37 mouse cellular contexts compared by ENCODE assay signal in genomic region chr9:54529950-54530349, GRCm38 (mm10). TPM values are rescaled to one million over a fixed set of nuclear protein-coding genes. Genes with fewer than 3 reads are reported as not detected.
"Had no signal": no experiment of that assay in that cellular context is flagged by ENCODE, and none has a peak within 500 bp of the region (broad histone marks: within the 10 kb centered on the region; RNA-seq: fewer than 3 reads in every experiment).

No protein-coding gene starts in this region.

- H3K27ac ChIP-seq: embryonic facial prominence, embryonic 10.5 days; embryonic facial prominence, embryonic 12.5 days; embryonic facial prominence, embryonic 13.5 days; embryonic facial prominence, embryonic 15.5 days; forebrain, embryonic 10.5 days; forebrain, embryonic 12.5 days; forebrain, embryonic 13.5 days; forebrain, embryonic 15.5 days; gastrocnemius, adult 2 months; heart, adult 2 months had no signal

- H3K9ac ChIP-seq: embryonic facial prominence, embryonic 12.5 days; embryonic facial prominence, embryonic 13.5 days; embryonic facial prominence, embryonic 15.5 days; forebrain, embryonic 12.5 days; forebrain, embryonic 13.5 days; forebrain, embryonic 15.5 days; forebrain, postnatal 0 days had no signal

- DNase-seq: cerebellum, adult 8-10 months; cerebellum, adult 9-10 months; cerebellum, adult 9-11 months; cerebellum, postnatal 10 days; cerebellum, postnatal 14 days; cerebellum, postnatal 25 days; cerebellum, postnatal 36 days; embryo, embryonic 11 days; forebrain, postnatal 0 days; gastrocnemius, adult 2 months; gastrocnemius, postnatal 10 days; gastrocnemius, postnatal 14 days; gastrocnemius, postnatal 25 days; gastrocnemius, postnatal 36 days; heart, adult 18-20 months; heart, adult 2 months had no signal

- H3K4me3 ChIP-seq: embryonic facial prominence, embryonic 10.5 days; embryonic facial prominence, embryonic 12.5 days; embryonic facial prominence, embryonic 13.5 days; embryonic facial prominence, embryonic 15.5 days; erythroblast, embryonic 14.5 days; forebrain, embryonic 10.5 days; forebrain, embryonic 12.5 days; forebrain, embryonic 13.5 days; forebrain, embryonic 15.5 days; gastrocnemius, adult 2 months; heart, adult 2 months had no signal

- H3K36me3 ChIP-seq: embryonic facial prominence, embryonic 10.5 days; embryonic facial prominence, embryonic 12.5 days; embryonic facial prominence, embryonic 13.5 days; embryonic facial prominence, embryonic 15.5 days; forebrain, embryonic 10.5 days; forebrain, embryonic 12.5 days; forebrain, embryonic 15.5 days had no signal

- ATAC-seq: forebrain, embryonic 13.5 days; forebrain, embryonic 14.5 days; forebrain, embryonic 15.5 days; forebrain, embryonic 16.5 days; forebrain, postnatal 0 days had no signal

- H3K9me3 ChIP-seq: embryonic facial prominence, embryonic 10.5 days; embryonic facial prominence, embryonic 12.5 days; embryonic facial prominence, embryonic 13.5 days; embryonic facial prominence, embryonic 15.5 days; forebrain, embryonic 10.5 days; forebrain, embryonic 12.5 days; forebrain, embryonic 13.5 days; forebrain, embryonic 15.5 days had no signal

- H3K27me3 ChIP-seq: embryonic facial prominence, embryonic 12.5 days; embryonic facial prominence, embryonic 13.5 days; embryonic facial prominence, embryonic 15.5 days; forebrain, embryonic 12.5 days; forebrain, embryonic 13.5 days; forebrain, embryonic 15.5 days had no signal

- H3K4me2 ChIP-seq: embryonic facial prominence, embryonic 12.5 days; embryonic facial prominence, embryonic 13.5 days; embryonic facial prominence, embryonic 15.5 days; forebrain, embryonic 12.5 days; forebrain, embryonic 13.5 days; forebrain, embryonic 15.5 days had no signal

RNA-seq across cellular contexts. Expression of gene Sh2d7, which starts 8.8 kb away (rescaled TPM):
- total RNA-seq: common myeloid progenitor, adult 5-6 weeks; forebrain, postnatal 0 days; gastrocnemius, adult 18-20 months; gastrocnemius, adult 2 months; gastrocnemius, adult 8-10 months; gastrocnemius, postnatal 10 days; gastrocnemius, postnatal 14 days; gastrocnemius, postnatal 25 days; gastrocnemius, postnatal 36 days; gastrocnemius, postnatal 4 days; granulocyte monocyte progenitor cell, adult 5-6 weeks; heart, adult 2 months; heart, adult 8-10 months had no signal
- polyA plus RNA-seq: embryonic facial prominence, embryonic 10.5 days; embryonic facial prominence, embryonic 11.5 days; embryonic facial prominence, embryonic 13.5 days; embryonic facial prominence, embryonic 14.5 days; erythroblast, embryonic 14.5 days; forebrain, embryonic 10.5 days; forebrain, embryonic 11.5 days; forebrain, postnatal 0 days; gonadal fat pad, adult 2 months had no signal

RNA-seq across cellular contexts. Expression of gene Cib2, which starts 30.1 kb away (rescaled TPM):
- total RNA-seq: common myeloid progenitor, adult 5-6 weeks had no signal
